Mouse (Mus musculus) stomach, embryonic 16.5 days (tissue): ENCODE data around the gene Ppm1b. TPM values are rescaled to one million over a fixed set of nuclear protein-coding genes. Genes with fewer than 3 reads are reported as not detected.

Experiments used
- ATAC-seq: fragments of 200-750 bp; cut with Nextera tagmentation; 2 replicates; pipeline ENCODE4 v1.8.0; 2017; ENCODE audit warnings: moderate number of reproducible peaks, moderate TSS enrichment; ENCODE audit not compliant: insufficient read depth, low FRiP score
- H3K27ac ChIP-seq: fragments of 300-500 bp; sonication (generic); 2 replicates; pipeline ENCODE4 v1.5.1; 2014; ENCODE audit warnings: low read length
- H3K27me3 ChIP-seq: fragments of 300-500 bp; sonication (generic); 2 replicates; pipeline ENCODE4 v1.6.1; 2014; ENCODE audit warnings: low read length, control low read depth, mixed read lengths; ENCODE audit not compliant: control insufficient read depth, insufficient read depth
- H3K36me3 ChIP-seq: fragments of 300-500 bp; sonication (generic); 2 replicates; pipeline ENCODE4 v1.6.1; 2014; ENCODE audit warnings: low read length; ENCODE audit not compliant: control insufficient read depth, insufficient read depth
- H3K4me1 ChIP-seq: fragments of 300-500 bp; sonication (generic); 2 replicates; pipeline ENCODE4 v1.6.1; 2014; ENCODE audit warnings: low read length, control low read depth, mixed read lengths; ENCODE audit not compliant: control insufficient read depth, insufficient read depth
- H3K4me2 ChIP-seq: fragments of 300-500 bp; sonication (generic); 2 replicates; pipeline ENCODE4 v1.6.1; 2014; ENCODE audit warnings: low read depth, low read length, mixed read lengths
- H3K4me3 ChIP-seq: fragments of 300-500 bp; sonication (generic); replicated peaks from 2 replicates; pipeline ENCODE4 v1.5.1; 2014; ENCODE audit warnings: mild to moderate bottlenecking, low read length
- H3K9ac ChIP-seq: fragments of 300-500 bp; sonication (generic); 2 replicates; pipeline ENCODE4 v1.6.1; 2014; ENCODE audit warnings: low read length
- H3K9me3 ChIP-seq: fragments of 300-500 bp; sonication (generic); replicated peaks from 2 replicates; pipeline ENCODE4 v1.6.1; 2016; ENCODE audit warnings: low read length, control low read depth; ENCODE audit not compliant: control insufficient read depth
- WGBS: fragments of 180-500 bp; shearing (Covaris S2); extraction: QIAGEN DNeasy Blood & Tissue Kit; methylation state at CpG from one replicate; pipeline ENCODE4 v1.1.7; 2014; 5-methylcytosine and 5-hydroxymethylcytosine counted together
- polyA plus RNA-seq: library from polyadenylated mRNA; unstranded; fragments of >200 nt; fragmentation: Nextera tagmentation; extraction: Ambion mirVana; gene quantifications from 2 replicates; pipeline ENCODE4 v1.2.1, GENCODE M21; 2015

Gene Ppm1b
- polyA plus RNA-seq, 1 experiment from 2014 or later, result 56.1 TPM

DNA sequence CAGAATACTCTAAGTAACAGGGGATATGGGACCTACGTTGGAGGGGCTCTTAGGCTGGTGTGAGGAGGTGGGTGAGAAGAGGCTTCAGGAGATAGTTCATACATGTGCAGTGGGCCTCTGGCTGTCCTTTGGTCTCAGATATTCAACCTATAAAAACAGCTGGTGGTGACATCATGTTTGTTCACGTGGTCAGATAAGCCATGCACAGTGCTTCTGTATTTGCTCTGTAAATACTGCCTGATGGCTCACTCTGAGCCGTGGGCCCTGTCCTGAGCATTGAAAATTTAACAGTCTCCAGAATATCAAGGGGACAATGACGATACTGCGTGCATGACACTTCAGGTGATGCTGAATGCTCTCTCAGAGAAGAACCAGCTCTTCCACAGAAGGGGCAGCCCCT lies 81.3 kb downstream of the Ppm1b start:
- ATAC-seq, result peak; percentile 62; the same call in 1 of the 2 replicates
- Histone ChIP-seq H3K27me3 (no peaks in the 10 kb centered on the region), H3K9me3 (no peaks in the 10 kb centered on the region), H3K4me2 (no peak overlapping the region), H3K4me1 (no peaks in the 10 kb centered on the region), H3K4me3 (no peak overlapping the region), H3K9ac (no peak overlapping the region), H3K36me3 (no peaks in the 10 kb centered on the region), H3K27ac (no peak overlapping the region)
- WGBS, result 53% methylated on average over 5 of the region's 5 CpGs

DNA sequence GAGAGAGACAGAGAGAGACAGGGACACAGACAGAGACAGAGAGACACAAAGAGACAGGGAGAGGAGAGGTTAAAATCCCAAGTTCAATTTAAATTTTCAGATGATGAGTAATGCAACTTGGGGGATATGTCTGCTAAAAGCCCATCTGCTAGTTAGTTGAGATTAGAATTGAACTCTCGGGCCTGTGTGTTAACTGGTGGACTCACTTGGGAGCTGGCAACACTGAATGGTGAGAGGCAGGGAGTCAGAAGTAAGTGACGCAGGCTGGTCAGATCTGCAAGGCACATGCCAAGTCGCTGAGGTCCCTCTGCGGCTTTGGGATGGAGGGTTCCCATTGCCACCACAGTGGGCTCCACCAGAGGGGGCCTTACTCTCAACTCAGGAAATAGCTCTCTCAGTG lies 81.8 kb downstream of the Ppm1b start:
- no peak for ATAC-seq
- Histone ChIP-seq H3K27me3 (no peaks in the 10 kb centered on the region), H3K4me2 (no peak overlapping the region), H3K9ac (no peak overlapping the region), H3K36me3 (no peaks in the 10 kb centered on the region), H3K4me3 (no peak overlapping the region), H3K4me1 (no peaks in the 10 kb centered on the region), H3K27ac (no peak overlapping the region), H3K9me3 (no peaks in the 10 kb centered on the region)
- WGBS, result 80% methylated on average over 4 of the region's 4 CpGs

DNA sequence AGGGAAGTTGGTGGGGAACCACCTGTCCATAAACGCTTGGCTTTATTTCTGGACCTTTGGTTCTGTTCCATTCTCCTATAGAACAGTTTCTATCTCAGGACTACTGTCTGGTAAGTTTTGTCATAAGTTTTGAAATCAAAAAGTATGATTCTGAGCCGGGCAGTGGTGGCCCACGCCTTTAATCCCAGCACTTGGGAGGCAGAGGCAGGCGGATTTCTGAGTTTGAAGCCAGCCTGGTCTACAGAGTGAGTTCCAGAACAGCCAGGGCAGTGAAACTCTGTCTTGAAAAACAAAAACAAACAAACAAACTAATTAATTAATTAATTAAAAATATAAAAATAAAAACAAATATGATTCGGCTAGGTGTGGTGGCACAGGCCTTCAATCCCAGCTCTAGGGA lies 82.2 kb downstream of the Ppm1b start:
- ATAC-seq, result no peak
- Histone ChIP-seq H3K27ac (no peak overlapping the region), H3K9me3 (no peaks in the 10 kb centered on the region), H3K27me3 (no peaks in the 10 kb centered on the region), H3K9ac (no peak overlapping the region), H3K4me2 (no peak overlapping the region), H3K36me3 (no peaks in the 10 kb centered on the region), H3K4me3 (no peak overlapping the region), H3K4me1 (no peaks in the 10 kb centered on the region)
- WGBS, result 90% methylated on average over 5 of the region's 5 CpGs

DNA sequence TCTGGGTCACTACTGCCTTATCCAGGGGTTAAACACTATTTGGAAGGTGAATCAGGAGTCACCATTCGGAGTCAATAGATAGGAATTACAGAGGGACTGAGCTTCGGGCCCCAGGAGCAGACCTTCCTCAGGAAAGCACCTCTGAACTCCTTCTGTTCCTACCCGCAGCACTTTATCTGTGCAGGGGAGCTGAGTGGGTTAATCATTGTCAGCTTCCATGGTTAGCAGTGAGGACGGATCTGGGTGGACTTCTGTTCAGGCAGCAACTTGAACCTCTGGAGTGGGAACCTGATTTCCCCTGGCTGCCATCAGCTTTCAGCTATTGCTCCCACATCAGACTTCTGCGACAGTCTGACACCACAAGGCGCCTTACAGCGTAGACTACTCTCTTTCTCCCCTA lies 84.4 kb downstream of the Ppm1b start:
- Histone ChIP-seq H3K9ac (no peak overlapping the region), H3K4me3 (no peak overlapping the region), H3K4me1 (no peaks in the 10 kb centered on the region), H3K36me3 (no peaks in the 10 kb centered on the region), H3K9me3 (no peaks in the 10 kb centered on the region), H3K4me2 (no peak overlapping the region), H3K27ac (no peak overlapping the region), H3K27me3 (no peaks in the 10 kb centered on the region)
- 50% methylated on average over 7 of the region's 7 CpGs for WGBS
- no peak; the same call in 1 of the 2 replicates for ATAC-seq

DNA sequence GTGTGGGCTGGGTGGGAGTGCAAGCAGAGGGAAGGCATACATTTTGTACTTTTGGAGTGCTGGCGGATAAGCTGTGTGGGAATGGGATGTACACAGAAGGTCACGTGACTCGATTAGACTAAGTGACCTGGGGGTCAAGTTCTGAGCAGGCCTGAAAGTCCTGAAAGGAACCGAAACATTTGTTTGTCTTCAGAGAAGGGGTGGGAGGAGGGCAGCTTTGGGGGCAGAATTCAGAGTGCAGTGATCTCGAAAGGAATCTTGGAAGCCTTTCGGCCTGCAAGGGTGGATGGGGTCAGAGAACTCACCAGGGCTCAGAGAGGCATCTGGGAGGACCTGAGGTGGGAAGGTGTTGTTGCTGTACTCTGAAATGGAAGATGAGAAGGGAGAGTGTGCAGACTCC lies 85.9 kb downstream of the Ppm1b start:
- Histone ChIP-seq H3K9me3 (no peaks in the 10 kb centered on the region), H3K4me1 (no peaks in the 10 kb centered on the region), H3K27me3 (no peaks in the 10 kb centered on the region), H3K36me3 (no peaks in the 10 kb centered on the region), H3K4me2 (no peak overlapping the region), H3K27ac (no peak overlapping the region), H3K4me3 (no peak overlapping the region), H3K9ac (no peak overlapping the region)
- no peak for ATAC-seq
- 39% methylated on average over 6 of the region's 6 CpGs for WGBS

DNA sequence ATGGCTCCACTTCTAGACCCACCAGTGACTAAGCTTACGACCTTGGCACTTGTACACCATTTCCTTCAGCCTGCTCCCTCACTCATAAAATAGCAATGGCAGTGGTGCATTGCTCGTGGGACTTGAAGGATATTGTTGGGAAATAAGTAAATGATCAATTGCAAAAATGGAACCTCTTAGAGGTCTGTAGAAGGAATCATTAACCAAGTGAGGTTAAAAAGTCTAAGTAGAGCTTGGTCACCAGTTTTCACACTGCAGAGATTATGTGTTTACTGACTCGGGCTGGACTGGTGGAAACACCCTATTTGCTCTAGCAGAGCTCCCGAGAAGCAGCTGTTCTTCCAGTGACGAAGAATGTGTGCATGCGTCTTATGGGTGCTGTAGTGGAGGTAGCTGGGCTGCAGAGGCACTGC lies 86.9 kb downstream of the Ppm1b start:
- Histone ChIP-seq H3K4me1 (no peaks in the 10 kb centered on the region), H3K27ac (peak overlapping the region; percentile 43)
- ATAC-seq, result peak; percentile 75; the same call in 1 of the 2 replicates

DNA sequence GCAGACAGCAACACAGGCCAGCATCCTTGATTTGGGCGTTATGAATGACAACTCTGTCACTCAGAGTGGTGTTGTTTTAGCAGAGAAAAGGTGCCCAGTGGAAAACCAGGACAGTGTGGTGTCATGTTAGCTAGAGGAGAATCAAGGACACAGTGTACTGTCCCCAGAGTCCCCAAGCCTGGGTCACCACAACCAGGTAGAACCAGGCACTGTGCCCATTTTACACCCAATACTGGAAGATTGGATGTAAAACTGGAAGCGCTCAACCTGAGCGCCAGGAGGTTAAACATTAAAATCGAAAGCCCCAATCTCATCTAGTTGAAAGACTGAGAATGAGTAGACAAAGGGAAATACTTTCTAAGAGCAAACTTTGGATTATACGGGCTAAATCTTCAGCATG lies 87.9 kb downstream of the Ppm1b start:
- Histone ChIP-seq H3K4me3 (no peak overlapping the region), H3K4me2 (no peak overlapping the region), H3K27ac (no peak overlapping the region), H3K36me3 (no peaks in the 10 kb centered on the region), H3K27me3 (no peaks in the 10 kb centered on the region), H3K4me1 (no peaks in the 10 kb centered on the region), H3K9me3 (no peaks in the 10 kb centered on the region), H3K9ac (no peak overlapping the region)
- ATAC-seq, result no peak
- WGBS, result 78% methylated on average over 5 of the region's 5 CpGs

More for the DNA sequence above, 86.9 kb downstream of the Ppm1b start:
- 56% methylated on average over 6 of the region's 6 CpGs for WGBS
- no peaks in the 10 kb centered on the region for H3K36me3 ChIP-seq
- H3K9me3 ChIP-seq, result no peaks in the 10 kb centered on the region
- no peak overlapping the region for H3K9ac ChIP-seq
- H3K4me3 ChIP-seq, result no peak overlapping the region
- H3K4me2 ChIP-seq, result no peak overlapping the region
- H3K27me3 ChIP-seq, result no peaks in the 10 kb centered on the region

DNA sequence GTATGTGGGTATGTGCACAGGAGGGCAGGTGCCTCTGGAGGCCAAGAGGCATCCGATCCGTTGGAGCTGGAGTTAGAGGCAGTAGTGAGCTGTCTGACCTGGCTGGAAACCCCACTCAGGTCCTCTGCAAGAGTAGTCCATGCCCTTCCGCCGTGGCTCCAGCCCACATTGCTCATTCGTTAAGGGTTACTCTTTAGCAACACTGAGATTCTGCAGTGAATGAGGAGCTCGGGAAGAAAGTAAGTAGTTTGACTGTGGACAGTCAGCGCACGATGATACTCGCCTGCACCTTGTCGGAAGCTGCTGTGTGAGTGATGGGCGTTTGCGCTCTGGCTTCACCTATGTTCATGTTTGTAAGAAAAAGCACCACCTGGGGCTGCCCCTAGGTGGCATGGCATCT lies 88.6 kb downstream of the Ppm1b start:
- H3K4me1 ChIP-seq, result no peaks in the 10 kb centered on the region
- ATAC-seq, result no peak
- H3K36me3 ChIP-seq, result no peaks in the 10 kb centered on the region
- H3K4me2 ChIP-seq, result no peak overlapping the region
- 82% methylated on average over 12 of the region's 12 CpGs for WGBS
- H3K9me3 ChIP-seq, result no peaks in the 10 kb centered on the region
- H3K9ac ChIP-seq, result no peak overlapping the region
- no peaks in the 10 kb centered on the region for H3K27me3 ChIP-seq
- no peak overlapping the region for H3K27ac ChIP-seq
- H3K4me3 ChIP-seq, result no peak overlapping the region

DNA sequence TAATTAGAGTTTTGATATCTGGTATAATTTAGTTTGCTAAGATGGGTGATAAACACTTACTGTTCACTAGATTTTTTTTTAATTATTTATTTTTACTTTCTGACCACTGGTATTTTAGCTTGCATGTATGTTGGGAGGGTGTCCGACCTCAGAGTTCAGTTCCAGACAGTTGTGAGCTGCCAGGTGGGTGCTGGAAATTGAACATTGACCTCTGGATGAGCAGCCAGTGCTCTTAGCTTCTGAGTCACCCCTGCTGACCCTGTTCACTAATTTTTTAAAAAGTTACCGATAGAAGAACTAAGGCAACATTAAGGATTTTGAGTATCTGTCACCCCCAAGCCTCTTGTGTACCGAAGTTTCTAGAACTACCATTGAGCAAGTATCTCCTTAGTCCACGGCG lies 91.8 kb downstream of the Ppm1b start:
- no peaks in the 10 kb centered on the region for H3K4me1 ChIP-seq
- no peak overlapping the region for H3K27ac ChIP-seq
- WGBS, result 91% methylated on average over 5 of the region's 5 CpGs
- no peaks in the 10 kb centered on the region for H3K27me3 ChIP-seq
- no peaks in the 10 kb centered on the region for H3K9me3 ChIP-seq
- no peaks in the 10 kb centered on the region; the same call in 1 of the 2 replicates for H3K36me3 ChIP-seq
- H3K4me2 ChIP-seq, result no peak overlapping the region
- ATAC-seq, result no peak
- H3K9ac ChIP-seq, result no peak overlapping the region
- no peak overlapping the region for H3K4me3 ChIP-seq

DNA sequence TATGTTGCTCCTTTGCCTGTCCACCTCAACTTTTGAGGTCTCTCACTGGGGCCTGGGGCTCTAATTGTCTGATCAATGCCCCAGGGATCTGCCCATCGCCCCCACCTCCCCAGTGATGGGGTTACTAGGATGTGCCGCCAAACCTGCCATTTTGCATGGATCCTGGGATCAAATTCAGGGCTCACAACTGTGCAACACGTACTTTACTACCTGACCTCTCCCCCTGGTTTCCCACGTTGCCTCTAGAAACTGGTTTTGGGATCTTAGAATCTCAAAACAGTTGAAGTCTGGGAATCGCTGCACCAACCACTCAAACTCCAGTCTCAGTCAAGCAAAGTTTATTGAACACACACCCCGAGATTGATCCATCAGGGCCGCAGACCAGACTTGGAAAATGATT lies 101.7 kb downstream of the Ppm1b start:
- Histone ChIP-seq H3K36me3 (no peaks in the 10 kb centered on the region), H3K9me3 (no peaks in the 10 kb centered on the region), H3K27me3 (no peaks in the 10 kb centered on the region), H3K4me2 (no peak overlapping the region), H3K4me3 (no peak overlapping the region), H3K9ac (no peak overlapping the region), H3K4me1 (no peaks in the 10 kb centered on the region), H3K27ac (no peak overlapping the region)
- 90% methylated on average over 7 of the region's 7 CpGs for WGBS
- ATAC-seq, result no peak
